Mouse (Mus musculus): ENCODE results near the gene Diras1.
"Not testable (repeated sequence)": the region's sequence is repeated elsewhere in the genome, so short reads cannot be mapped to it uniquely, and the experiment has no call there.

DNA sequence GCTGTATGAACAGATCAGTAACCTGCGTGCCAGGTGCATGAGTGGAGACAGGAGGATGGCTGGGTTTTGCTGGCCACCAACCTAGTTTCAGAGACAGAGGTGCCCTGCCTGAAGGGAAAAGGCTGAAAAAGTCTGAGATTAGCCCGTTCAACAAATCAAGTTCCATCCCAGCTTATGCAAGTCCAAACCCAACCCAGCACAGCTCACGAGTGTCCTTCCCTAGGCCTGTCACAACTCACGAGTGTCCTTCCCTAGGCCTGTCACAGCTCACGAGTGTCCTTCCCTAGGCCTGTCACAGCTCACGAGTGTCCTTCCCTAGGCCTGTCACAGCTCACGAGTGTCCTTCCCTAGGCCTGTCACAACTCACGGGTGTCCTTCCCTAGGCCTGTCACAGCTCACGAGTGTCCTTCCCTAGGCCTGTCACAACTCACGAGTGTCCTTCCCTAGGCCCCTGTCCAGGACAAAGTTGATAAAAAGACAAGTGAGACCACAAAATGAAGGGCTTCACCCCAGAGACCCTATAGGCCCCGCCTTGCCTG, 30.4 kb upstream of the Diras1 start:
- not testable (repeated sequence) for TF ChIP-seq CTCF (IDR thresholded peaks at IDR 0.05; ENCODE audit: borderline replicate concordance, insufficient read depth, low read length); POLR2A (IDR thresholded peaks at IDR 0.05; ENCODE audit: low read depth, low read length)
